Mouse (Mus musculus) left cerebral cortex, adult 9 months (tissue): ENCODE results near the gene Cpne4.
A peak's percentile ranks its signal among the peaks of the same experiment; 100 is the strongest.

Experiments used
- DNase-seq, 2 experiments: peaks; one replicate each; pipeline ENCODE4 v3.0.0; 2022; ENCODE audit warnings: low spot score in 2 of 2

Cpne4 gene

DNA sequence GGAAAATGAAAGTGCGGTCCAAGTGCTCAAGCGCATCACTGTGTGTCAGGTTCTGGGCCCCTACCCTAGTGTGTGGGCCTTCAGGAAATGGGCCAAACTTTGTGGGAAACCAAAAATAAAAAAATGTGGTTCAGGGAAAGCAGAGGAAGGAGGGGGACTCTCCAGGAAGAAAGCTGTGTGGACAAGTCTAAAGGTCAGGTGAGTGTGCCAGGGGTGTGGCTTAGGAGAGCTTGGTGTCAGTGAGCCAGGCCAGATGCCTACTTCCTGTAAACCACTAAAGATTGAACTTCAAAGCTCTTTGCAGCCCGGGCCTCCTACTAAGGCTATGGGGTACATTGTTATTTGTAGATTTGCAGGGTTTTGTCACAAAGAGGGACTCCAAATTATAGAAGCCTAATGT lies 327.1 kb downstream of the Cpne4 start:
- DNase-seq = no peak

DNA sequence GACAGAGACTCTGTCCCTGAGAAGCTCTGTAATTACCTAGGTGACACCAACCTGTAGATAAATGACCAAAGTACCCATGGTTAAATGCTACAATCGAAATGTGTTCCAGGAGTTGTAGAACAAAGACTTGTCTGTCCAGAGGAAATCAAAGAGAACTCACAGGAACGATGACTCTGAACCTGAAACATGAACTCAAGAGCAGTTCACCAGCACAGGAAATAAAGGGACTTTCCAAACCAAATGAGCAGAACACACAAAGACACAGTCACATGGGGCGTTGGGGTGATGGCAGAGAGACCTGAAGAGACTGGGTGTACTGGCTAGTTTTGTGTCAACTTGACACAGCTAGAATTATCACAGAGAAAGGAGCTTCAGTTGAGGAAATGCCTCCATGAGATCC lies 329.9 kb downstream of the Cpne4 start:
- no peak for DNase-seq

DNA sequence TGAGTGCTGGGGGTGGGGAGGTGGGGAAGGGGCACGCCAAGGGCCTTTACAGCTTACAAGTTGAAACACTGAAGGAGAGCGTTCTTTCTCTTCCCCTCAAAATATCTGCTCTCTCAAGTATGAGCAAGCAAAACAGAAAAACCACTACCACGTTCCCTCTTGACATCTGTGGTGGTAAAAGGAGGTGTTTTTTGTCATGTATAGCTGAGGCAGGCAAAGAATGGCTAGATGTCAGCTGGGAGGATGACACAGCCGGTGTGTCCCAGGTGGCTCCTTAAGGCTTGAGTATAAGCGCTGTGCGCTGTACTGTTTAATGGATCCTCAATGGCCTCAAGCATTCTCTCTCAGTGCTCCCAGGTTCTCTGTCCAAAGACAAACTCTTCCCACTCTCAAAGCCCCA lies 331.5 kb downstream of the Cpne4 start:
- DNase-seq = no peak

DNA sequence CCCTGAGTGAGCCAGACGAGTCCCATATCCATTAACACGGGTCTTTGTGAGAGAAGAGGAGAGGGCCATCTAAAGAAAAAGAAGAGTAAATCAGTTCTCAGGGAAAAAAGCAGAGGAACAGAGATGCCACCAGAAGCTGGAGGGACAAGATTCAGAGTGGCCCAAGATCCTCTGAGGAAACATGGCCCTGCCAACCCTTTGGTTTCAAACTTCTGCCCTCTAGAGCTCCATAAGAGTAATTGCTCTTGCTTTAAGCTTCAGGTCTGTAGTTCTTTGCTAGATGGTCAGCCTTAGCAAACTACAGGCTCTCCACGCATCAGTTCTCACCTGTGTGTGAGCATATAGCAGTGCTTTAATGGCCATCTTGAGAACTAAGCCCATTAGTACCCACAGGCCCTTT lies 343.4 kb downstream of the Cpne4 start:
- no peak for DNase-seq

DNA sequence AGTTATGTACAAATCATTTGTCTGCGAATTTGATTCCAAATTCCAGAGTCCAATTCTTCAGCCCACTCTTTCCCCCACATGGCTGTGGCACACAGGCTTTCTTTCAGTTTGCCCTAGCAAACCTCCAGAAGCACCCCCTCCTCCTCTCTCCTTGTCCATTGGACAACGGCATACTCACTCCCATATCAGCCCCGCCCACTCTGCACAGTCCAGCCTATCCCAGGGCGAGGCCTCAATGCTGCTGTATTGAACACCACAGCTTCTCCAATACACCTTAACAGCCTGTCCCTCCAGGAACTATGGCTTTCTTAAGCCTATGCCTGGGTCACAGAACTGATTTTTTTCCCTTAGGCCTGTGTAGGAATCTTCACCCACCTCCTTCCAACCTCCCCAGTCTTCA lies 348.3 kb downstream of the Cpne4 start:
- no peak for DNase-seq

DNA sequence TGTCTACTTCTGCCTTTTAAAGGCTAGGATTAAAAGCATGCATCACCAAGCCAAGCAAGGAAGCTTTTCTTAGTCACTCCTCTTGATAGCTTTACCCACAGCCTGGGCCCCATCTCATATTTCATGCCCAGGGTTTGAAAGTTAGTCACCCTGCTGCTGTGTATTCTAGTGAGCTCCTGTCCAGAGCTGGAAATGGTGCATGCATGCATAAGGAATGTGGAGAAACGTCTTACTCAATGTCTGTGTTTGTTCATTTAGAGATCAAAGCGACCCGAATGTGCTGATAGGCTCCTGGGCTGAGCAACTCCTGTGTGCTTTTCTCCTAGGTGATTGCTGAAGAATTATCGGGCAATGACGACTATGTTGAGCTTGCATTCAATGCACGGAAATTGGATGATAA lies 354.0 kb downstream of the Cpne4 start:
- DNase-seq = no peak

DNA sequence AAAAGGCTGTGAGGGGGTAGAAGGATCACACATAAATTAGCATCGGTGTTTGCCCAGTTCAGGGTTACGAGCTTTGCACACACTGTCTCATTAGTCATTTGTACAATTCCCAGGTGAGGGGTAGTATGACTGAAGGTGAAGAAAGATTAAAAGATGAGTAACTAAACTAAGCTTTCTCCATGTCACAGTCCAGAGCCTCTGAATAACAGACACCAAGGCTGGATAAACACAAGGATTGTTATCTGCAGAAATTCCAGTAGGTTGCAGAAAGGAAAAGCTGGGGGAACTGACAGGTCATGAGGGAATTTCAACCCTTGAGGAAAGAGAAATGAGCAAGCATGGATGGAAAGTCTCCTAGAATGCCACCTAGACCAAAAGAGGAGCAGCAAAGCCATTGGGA lies 354.7 kb downstream of the Cpne4 start:
- DNase-seq = no peak

DNA sequence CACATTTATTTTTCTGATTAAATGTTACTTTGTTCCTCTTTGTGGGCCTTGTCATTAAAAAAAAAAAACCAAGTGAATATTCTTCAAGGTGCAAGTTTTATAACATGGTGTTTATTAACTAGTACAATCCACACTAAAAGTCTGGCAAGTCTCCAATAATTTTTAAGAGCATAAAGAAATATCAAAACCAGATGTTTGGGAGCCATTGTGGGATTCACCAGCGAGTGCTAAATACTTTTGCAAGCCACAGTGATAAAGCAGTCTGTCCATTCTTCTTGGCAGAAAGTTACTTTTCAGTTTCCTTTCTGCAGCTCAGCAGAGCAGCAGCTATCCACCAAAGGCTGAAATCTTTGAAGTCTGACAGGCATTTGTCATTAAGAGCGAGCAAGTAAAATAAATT lies 365.6 kb downstream of the Cpne4 start:
- no peak for DNase-seq

DNA sequence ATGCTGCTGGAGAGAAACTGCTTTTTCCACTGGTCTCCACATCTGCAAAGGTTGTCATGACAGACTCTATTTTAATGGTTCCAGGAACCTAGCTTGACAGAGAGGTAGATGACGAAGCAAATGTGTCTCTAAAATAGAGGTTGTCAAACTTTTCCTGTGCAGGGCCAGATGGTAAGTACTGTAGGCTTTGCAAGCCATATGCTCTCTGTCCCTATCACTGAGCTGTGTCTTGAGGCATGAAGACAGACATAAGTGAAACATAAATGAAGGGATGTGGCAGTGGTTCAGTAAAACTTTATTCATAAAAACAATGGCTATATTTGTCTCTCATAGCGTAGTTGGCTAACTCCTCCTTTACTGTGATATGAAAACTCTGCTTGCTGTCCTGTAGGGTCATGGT lies 366.2 kb downstream of the Cpne4 start:
- no peak for DNase-seq

DNA sequence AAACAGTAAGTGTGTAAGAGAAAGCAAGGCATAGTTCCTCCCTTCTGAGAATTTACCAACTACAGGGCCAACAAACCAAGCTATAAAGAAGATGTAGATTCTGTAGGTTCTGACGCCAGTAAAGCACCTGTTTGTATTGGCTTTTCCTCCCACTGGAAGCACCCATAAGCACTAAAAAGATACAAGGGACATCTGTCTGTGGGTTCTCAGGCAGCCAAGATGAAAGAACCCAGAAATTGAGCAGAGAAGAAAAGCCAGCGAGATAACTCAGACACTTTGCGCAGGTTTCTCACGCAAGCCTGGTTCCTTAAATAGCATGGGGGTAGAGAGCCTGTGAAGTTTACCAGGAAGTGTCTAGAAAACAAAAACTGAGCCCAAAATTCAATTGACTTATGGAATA lies 374.1 kb downstream of the Cpne4 start:
- DNase-seq = peak in 1 of 2 experiments; percentile 58

DNA sequence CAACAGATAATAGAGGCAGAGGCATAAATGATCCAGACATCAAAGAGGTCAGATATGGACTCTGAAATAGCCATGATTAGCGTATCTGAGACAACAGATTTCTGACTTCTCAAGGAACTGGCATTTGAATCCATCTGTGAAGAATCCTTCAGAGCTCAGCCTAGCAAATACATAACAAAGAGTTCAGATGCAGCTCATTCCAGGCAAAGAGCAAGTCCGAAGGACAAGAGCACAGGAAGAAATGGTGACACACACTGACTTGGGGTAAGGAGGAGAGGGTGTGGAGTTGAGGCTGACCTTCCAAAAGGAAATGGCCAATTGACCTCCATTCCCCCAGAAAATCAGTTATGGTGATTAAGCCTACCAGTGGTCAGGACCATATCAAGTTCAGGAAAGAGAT lies 375.0 kb downstream of the Cpne4 start:
- DNase-seq = no peak

DNA sequence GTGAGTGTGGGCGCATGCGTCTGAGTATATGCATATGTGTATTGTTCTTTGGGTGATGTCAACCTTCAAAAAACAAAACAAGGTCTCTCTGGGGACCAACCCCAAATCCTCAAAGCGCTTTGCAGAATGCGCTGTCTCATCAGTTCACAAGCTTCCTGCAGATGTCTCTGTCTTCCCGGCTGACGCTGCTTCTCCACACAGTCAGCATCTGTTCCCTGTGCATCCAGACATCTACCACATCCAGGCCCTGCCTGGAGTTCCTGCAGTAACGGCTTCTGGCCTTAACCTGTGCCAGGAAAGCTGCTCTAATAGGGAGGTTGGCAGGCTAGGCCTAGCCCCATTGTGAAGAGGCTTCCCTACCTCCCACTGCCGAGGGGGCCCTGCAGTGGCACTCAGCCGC lies 381.7 kb downstream of the Cpne4 start:
- DNase-seq = no peak

DNA sequence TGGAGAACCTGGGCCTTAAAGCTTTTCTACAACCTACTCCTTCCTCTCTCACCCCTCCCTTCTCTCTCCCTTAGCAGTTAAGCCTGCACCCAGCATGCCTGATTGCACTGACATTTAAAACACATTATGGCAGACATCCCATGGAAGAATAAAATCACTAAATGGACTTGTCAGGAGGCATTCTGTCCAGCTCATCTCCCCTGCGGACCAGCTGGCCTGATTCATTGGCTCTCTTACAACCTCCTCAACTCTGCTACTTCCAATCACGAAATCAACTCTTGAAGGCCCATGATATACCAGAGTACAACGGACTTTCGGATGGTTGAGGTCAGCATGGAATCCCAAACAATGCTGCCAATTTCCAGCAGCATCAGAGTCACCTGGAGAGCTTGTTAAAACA lies 393.3 kb downstream of the Cpne4 start:
- no peak for DNase-seq

DNA sequence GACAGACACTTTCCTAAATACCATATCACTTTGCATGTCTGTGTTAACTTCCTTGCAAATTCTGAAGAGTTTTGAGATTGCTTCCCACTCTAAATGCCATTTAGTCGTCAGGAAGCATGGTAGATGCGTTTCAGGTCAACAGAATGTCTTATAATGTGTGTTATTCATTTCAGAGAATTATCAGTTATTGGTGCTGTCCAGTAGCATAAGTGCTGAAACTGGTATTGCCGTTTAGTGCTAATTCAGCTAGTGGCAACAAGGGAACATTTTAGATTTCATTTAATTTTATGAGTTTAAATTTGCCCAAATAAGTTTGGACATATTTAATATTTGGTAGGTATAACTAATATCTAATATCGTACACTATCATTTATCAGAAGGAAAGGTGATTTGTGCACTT lies 403.5 kb downstream of the Cpne4 start:
- no peak for DNase-seq

DNA sequence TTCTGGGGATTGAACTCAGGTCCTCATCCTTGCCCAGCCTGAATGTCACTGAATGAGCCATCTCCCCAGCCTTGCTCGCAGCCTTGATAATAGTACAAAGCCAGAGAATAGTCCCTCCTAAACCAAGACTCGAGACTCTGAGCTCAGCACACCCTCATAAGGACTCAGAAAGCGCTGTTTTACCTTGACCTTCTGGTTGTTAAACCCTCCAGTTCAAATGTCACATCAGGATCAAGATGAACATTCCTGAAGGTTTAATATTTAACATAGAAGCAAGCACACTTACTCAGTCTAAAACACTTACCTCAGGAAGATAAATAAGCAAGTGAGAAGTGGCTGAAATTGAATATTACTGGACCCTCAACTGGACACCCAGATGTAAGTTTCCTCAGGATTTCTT lies 405.1 kb downstream of the Cpne4 start:
- no peak for DNase-seq

DNA sequence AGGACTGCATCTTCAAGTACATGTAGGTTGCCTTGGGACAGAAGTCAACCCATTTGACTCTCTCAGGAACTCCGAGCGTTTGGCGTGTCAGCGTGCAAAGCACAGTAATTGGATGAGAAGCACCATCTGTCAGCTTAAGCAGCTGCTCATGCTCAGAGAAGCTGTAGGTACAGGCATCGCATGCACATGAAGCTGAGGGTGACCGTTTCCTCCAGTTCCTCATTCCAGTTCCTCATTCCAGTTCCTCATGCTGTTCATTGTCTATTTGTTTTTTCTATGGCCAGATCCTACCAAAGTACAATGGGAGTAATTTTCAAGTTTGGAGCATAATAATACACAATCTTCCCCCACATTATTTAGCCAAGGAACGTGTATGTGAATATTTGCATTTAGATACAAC lies 425.7 kb downstream of the Cpne4 start:
- DNase-seq = no peak

DNA sequence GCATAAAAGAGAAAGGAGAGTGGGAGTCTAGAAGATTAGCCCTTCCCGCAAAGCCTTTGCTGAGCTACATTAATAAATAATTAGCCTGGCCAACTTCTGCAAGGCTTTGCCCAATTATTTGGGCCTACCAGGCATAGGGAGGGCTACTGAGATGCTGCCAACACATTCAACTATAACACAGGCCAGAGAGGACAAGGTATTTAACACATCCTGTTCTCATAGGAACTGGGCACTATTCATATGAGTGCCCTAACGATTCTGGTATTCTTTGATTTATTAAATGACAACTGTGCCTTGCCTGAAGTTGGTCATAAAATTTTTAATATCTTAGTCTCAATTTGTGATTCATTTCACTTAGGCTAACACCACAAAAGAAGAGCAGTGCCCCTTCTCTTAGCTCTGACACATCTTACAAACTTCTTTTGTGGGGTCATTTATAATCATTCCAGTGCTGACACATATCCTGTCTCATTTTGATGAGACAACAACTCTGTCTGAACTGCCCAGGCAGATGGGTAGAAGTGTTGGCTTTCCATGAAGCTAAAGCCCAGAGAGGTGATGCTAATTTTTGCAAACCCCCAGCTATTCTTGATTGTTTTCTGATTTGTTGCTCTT lies 435.0 kb downstream of the Cpne4 start:
- DNase-seq = no peak

DNA sequence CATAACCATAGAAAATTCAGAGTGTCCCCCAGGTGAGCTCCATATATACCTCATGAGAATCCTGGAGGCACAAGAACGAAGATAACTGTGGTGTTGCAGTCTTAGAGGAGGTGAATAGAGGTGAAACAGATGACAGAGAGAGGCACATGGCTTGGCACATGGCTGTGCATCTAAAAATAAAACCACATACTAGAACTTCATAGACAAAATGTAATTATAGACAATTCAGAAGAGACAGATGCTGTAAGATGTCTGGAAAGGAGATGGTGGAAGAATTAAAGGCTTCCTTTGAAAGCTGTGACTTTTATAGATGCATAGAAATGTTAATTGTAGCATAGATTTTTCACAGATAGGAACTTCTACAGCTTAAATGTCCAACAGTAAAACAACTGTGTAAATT lies 451.1 kb downstream of the Cpne4 start:
- DNase-seq = peak; percentile 27 to 30

DNA sequence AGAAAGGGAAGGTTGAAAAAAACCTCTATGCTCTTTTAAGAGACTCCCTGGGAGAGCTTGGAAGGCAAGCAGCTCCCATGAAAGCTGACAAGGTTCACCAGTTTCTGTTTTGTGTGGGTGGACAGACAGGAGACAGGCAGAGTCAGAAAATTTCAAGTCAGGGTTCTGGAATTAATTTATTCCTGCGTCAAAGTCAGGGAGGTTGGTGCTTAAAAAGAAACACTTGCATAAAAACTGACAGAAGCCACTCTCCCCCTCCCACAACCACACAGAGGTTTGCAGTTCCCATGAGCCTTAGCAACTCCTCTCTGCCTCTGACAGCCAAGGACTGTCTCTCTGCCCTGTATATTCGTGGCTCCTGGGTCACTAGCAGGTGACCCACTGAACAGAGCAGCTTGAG lies 463.6 kb downstream of the Cpne4 start:
- peak in 1 of 2 experiments; percentile 16 for DNase-seq

DNA sequence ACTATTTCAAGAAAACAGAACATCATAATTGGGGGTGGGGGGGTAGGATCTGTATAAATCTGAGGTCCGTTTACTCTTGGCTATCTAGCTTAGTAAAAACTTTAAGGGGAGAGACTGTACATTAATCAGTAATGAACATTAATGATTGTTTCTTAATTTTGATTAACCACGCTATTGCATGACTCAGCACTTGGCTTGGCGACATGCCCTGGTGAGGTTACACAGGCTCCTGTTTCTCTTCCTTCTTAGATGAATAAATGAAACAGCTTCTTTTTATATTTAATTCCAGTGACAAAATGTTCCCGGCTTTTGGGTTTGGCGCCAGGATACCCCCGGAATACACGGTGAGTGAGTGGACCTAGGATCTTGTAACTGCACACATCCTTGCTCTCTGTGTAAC lies 471.1 kb downstream of the Cpne4 start:
- no peak for DNase-seq

DNA sequence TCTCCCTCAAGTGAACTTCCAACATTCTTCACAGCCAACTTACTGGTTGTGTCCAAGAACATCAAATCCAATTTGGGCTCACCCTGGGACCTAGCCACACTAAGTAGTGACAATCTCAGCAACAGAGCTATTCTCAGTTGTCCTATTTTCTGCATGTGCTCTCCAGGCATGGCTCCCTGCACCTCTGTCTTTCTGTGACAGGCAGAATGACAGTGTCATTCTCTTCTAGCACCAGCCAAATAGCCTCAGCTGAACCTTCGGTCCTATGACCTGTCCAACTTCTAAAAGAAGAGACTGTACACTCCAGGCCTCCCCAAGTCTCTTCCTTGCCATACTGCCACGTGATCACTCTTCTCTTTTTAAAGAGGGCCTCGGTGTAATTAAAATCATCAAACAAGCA lies 481.2 kb downstream of the Cpne4 start:
- DNase-seq = no peak

DNA sequence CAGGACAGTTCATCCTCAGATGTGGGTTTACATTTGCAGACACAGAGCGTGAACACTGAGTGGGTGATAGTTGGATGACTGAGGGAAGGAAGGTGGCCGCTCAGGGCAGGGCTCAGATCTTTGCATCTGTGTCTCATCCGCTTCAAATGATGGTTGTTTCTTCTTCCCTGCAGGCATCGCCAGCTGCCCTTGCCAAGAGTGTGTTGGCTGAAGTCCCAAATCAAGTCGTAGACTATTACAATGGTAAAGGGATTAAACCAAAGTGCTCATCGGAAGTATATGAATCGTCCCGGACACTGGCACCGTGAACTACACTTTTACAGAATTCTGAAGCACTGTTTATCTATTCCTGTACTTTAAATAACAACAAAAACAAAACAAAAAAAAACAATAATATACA lies 485.5 kb downstream of the Cpne4 start:
- DNase-seq = no peak

DNA sequence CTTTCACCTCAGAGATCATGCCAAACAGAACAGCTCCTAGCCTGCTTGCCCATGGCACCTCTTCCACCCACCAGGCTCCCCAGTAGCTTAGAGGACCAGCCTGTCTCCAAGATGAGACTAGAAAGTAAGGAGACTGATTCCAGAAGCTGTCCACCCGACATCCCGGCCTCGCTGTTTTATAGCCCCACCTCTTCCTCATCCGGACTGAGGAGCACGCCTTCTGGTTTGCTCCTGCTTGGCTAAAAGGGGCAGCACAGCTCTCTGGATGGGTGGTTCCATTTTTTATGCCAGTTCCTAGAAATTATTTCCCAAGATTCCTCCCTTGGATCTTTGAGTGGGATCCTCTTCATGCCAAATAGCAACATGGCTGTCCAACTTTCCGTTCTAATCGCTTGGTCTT lies 486.6 kb downstream of the Cpne4 start:
- DNase-seq = no peak

DNA sequence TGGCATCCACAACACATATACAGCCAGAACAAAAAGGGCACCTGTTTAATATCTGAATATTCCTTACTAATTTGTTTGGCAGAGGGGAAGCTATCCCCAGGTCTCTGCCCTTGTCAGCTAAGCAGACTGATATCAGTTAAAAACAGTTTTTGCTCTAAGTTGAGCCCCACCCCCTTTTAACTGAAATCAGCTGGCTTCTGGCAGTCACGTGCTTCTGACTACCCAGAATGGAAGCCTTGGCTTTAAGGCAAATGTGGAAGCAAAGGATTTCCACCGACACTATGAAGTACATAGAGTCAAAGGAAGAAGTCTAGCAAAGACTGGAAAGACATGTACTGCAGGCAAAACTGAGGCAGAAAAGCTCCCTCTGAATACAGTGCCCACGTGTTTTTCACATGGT lies 490.8 kb downstream of the Cpne4 start:
- no peak for DNase-seq

DNA sequence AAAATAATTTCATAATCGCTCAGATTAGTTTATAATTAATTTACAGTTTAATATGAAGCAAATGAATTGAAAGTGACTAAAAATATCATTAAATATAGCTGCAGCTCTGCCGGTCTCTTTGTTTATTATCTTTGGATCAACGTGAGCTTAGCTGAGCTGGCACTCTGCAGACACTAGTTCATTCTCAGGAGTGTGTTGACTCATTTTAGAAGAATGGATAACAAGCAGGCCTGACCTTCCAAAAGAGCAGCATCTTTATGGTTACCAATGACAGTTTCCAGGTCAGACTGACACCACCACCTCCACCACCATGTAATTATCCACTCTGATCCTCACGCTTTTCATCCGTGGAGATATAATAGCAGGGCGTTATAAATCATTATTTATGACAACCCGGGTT lies 498.9 kb downstream of the Cpne4 start:
- DNase-seq = no peak
